Mouse (Mus musculus) forebrain, embryonic 13.5 days (tissue): ENCODE measurements around the gene Hspa2. TPM values are rescaled to one million over a fixed set of nuclear protein-coding genes. Genes with fewer than 3 reads are reported as not detected.

Experiments
- ATAC-seq: fragments of 200-750 bp; cut with Nextera tagmentation; 2 replicates; pipeline ENCODE4 v1.8.0; 2017
- H3K27ac ChIP-seq: fragments of 300-500 bp; sonication (generic); 2 replicates; pipeline ENCODE4 v1.5.1; 2015; ENCODE audit warnings: inconsistent platforms, mild to moderate bottlenecking, moderate library complexity
- H3K27me3 ChIP-seq: fragments of 300-500 bp; sonication (generic); 2 replicates; pipeline ENCODE4 v1.6.1; 2015; ENCODE audit warnings: mild to moderate bottlenecking, inconsistent platforms
- H3K36me3 ChIP-seq: fragments of 300-500 bp; sonication (generic); 2 replicates; pipeline ENCODE4 v1.6.1; 2015; ENCODE audit warnings: mild to moderate bottlenecking, inconsistent platforms; ENCODE audit not compliant: poor library complexity, severe bottlenecking
- H3K4me1 ChIP-seq: fragments of 300-500 bp; sonication (generic); 2 replicates; pipeline ENCODE4 v1.6.1; 2015; ENCODE audit warnings: inconsistent platforms
- H3K4me2 ChIP-seq: fragments of 300-500 bp; sonication (generic); 2 replicates; pipeline ENCODE4 v1.6.1; 2015; ENCODE audit warnings: inconsistent platforms, mild to moderate bottlenecking, moderate library complexity
- H3K4me3 ChIP-seq: fragments of 300-500 bp; sonication (generic); 2 replicates; pipeline ENCODE4 v1.5.1; 2015; ENCODE audit warnings: mild to moderate bottlenecking, inconsistent platforms
- H3K9ac ChIP-seq: fragments of 300-500 bp; sonication (generic); 2 replicates; pipeline ENCODE4 v1.6.1; 2015; ENCODE audit warnings: mild to moderate bottlenecking, inconsistent platforms
- H3K9me3 ChIP-seq: fragments of 300-500 bp; sonication (generic); replicated peaks from 2 replicates; pipeline ENCODE4 v1.6.1; 2016; ENCODE audit warnings: inconsistent platforms
- WGBS: fragments of 180-500 bp; shearing (Covaris S2); methylation state at CpG from one replicate; pipeline ENCODE4 v1.1.7; 2015; 5-methylcytosine and 5-hydroxymethylcytosine counted together
- polyA plus RNA-seq: library from polyadenylated mRNA; unstranded; fragments of >200 nt; fragmentation: Nextera tagmentation; extraction: Ambion mirVana; gene quantifications from 2 replicates; pipeline ENCODE4 v1.2.1, GENCODE M21; 2015

Hspa2 gene
- polyA plus RNA-seq, 1 experiment from 2014 or later = 5.2 TPM

GRCm38 (mm10) chr12:76444862-76445261, 40.9 kb downstream of the Hspa2 start:
- Histone ChIP-seq H3K27ac (no peak overlapping the region), H3K27me3 (no peaks in the 10 kb centered on the region), H3K4me3 (no peak overlapping the region), H3K4me1 (no peaks in the 10 kb centered on the region), H3K36me3 (no peaks in the 10 kb centered on the region), H3K9me3 (no peaks in the 10 kb centered on the region), H3K9ac (no peak overlapping the region), H3K4me2 (no peak overlapping the region)
- ATAC-seq = no peak
- 86% methylated on average over 6 of the region's 6 CpGs for WGBS

- ATAC-seq = no peak
- Histone ChIP-seq H3K27me3 (no peaks in the 10 kb centered on the region), H3K9ac (no peak overlapping the region), H3K36me3 (no peaks in the 10 kb centered on the region), H3K9me3 (no peaks in the 10 kb centered on the region), H3K4me1 (no peaks in the 10 kb centered on the region), H3K4me3 (no peak overlapping the region), H3K27ac (no peak overlapping the region), H3K4me2 (no peak overlapping the region)
- WGBS = 88% methylated on average over 11 of the region's 11 CpGs
Measured at GRCm38 (mm10) chr12:76446201-76446600, 42.2 kb downstream of the Hspa2 start.

- Histone ChIP-seq H3K4me3 (no peak overlapping the region), H3K4me2 (no peak overlapping the region), H3K9ac (no peak overlapping the region), H3K4me1 (no peaks in the 10 kb centered on the region), H3K27ac (no peak overlapping the region), H3K36me3 (no peaks in the 10 kb centered on the region), H3K9me3 (no peaks in the 10 kb centered on the region), H3K27me3 (no peaks in the 10 kb centered on the region)
- no peak for ATAC-seq
- WGBS = 85% methylated on average over 6 of the region's 6 CpGs
Measured at GRCm38 (mm10) chr12:76448127-76448526, 44.2 kb downstream of the Hspa2 start.

- Histone ChIP-seq H3K4me2 (no peak overlapping the region), H3K9me3 (no peaks in the 10 kb centered on the region), H3K9ac (no peak overlapping the region), H3K27ac (no peak overlapping the region), H3K4me1 (no peaks in the 10 kb centered on the region), H3K4me3 (no peak overlapping the region), H3K36me3 (no peaks in the 10 kb centered on the region), H3K27me3 (no peaks in the 10 kb centered on the region)
- no peak for ATAC-seq
- 77% methylated on average over 2 of the region's 2 CpGs for WGBS
Measured at GRCm38 (mm10) chr12:76452203-76452602, 48.2 kb downstream of the Hspa2 start.

Other genes starting within 250 kb of the Hspa2 start
- gene Esr2, start 226.9 kb upstream of the Hspa2 start, polyA plus RNA-seq = 0.05 and 0.12 TPM in 2 replicates
- not detected in 2 replicates for gene Tex21, start 157.4 kb upstream of the Hspa2 start, polyA plus RNA-seq
- 48.0 and 53.6 TPM in 2 replicates for gene Mthfd1, start 148.9 kb upstream of the Hspa2 start, polyA plus RNA-seq
- 4.5 and 5.3 TPM in 2 replicates for gene Akap5, start 79.3 kb upstream of the Hspa2 start, polyA plus RNA-seq
- gene Zbtb25, start 34.6 kb upstream of the Hspa2 start, polyA plus RNA-seq = 18.4 and 18.5 TPM in 2 replicates
- gene Zbtb1, start 33.9 kb upstream of the Hspa2 start, polyA plus RNA-seq = 5.5 and 5.6 TPM in 2 replicates
- 0.71 and 1.2 TPM in 2 replicates for gene Ppp1r36, start 13.4 kb downstream of the Hspa2 start, polyA plus RNA-seq
- gene Plekhg3, start 126.7 kb downstream of the Hspa2 start, polyA plus RNA-seq = 0.63 and 0.97 TPM in 2 replicates